Mouse (Mus musculus): ENCODE results near the gene Git2.

GRCm38 (mm10) chr5:114775056-114775979 lies at the start of gene Git2:
- TF ChIP-seq CTCF (IDR thresholded peaks at IDR 0.05; ENCODE audit: low read depth) (no peak), EP300 (IDR thresholded peaks at IDR 0.05; ENCODE audit: low read depth) (no peak)
